In the genomic region with DNA sequence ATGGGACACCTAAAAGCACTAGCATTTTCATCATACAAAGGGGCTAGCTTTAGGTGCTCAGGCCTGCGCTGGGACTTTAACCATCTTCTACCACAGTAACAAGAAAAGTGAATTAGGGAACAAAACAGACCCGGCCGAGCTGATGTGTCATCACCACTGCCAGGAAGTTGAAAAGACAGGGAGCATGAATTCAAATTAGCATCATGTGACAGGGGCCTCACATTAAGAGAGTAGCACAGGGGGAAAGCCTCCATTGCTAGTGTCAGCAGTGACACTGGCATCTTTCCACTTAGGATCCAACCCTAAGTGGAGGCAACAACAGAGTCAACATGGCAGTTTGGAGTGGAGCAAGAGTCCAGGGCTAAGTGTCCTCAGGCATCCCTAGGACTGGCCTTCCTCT, we compare ENCODE assay signal across 15 mouse cellular contexts. TPM values are rescaled to one million over a fixed set of nuclear protein-coding genes. Genes with fewer than 3 reads are reported as not detected.
A peak's percentile ranks its signal among the peaks of the same experiment; 100 is the strongest.
DNase-seq lines count a peak whose midpoint lies in the region; ATAC-seq and TF ChIP-seq lines count a peak whose summit lies in the region.
"Had no signal": no experiment of that assay in that cellular context is flagged by ENCODE, and none has a peak within 500 bp of the region (broad histone marks: within the 10 kb centered on the region; RNA-seq: fewer than 3 reads in every experiment).

No protein-coding gene starts in this region.

- H3K27ac ChIP-seq in kidney, embryonic 16.5 days (ENCODE audit: low read length): no peak overlapping the region
- peak overlapping the region; percentile 41 for H3K27ac ChIP-seq in bone marrow, adult 2 months (ENCODE audit: control insufficient read depth, insufficient read depth, low read depth, low read length, poor library complexity)
- H3K27ac ChIP-seq in macrophage: peak overlapping the region; percentile 97
- H3K27ac ChIP-seq: embryonic facial prominence, embryonic 15.5 days; forebrain, embryonic 10.5 days; forebrain, embryonic 15.5 days; heart, embryonic 13.5 days; hindbrain, embryonic 12.5 days had no signal

- H3K4me3 ChIP-seq in kidney, embryonic 16.5 days (ENCODE audit: low read length): no peak overlapping the region
- no peak overlapping the region for H3K4me3 ChIP-seq in bone marrow, adult 2 months (replicated peaks; ENCODE audit: control insufficient read depth, low read depth, low read length)
- H3K4me3 ChIP-seq in macrophage (ENCODE audit: inconsistent target): no peak overlapping the region
- H3K4me3 ChIP-seq: embryonic facial prominence, embryonic 15.5 days; erythroblast, embryonic 14.5 days; forebrain, embryonic 10.5 days; forebrain, embryonic 15.5 days; heart, embryonic 13.5 days; hindbrain, embryonic 12.5 days had no signal

- H3K27me3 ChIP-seq in kidney, embryonic 16.5 days (ENCODE audit: insufficient read depth, low read length): no peaks in the 10 kb centered on the region
- H3K27me3 ChIP-seq: hindbrain, embryonic 12.5 days had no signal

- 0 out of 2 replicates have a peak, but pooled peaks have one; percentile 9 for ATAC-seq in kidney, embryonic 16.5 days (ENCODE audit: low FRiP score, low TSS enrichment)
- ATAC-seq in monocyte, adult 5-6 weeks (replicated peaks; ENCODE audit: insufficient number of reproducible peaks, low FRiP score, low TSS enrichment, poor library complexity, severe bottlenecking): peak; percentile 28
- ATAC-seq: hindbrain, embryonic 16.5 days had no signal

- no peaks in the 10 kb centered on the region for H3K9me3 ChIP-seq in kidney, embryonic 16.5 days (ENCODE audit: low read length)
- H3K9me3 ChIP-seq: embryonic facial prominence, embryonic 15.5 days; forebrain, embryonic 10.5 days; forebrain, embryonic 15.5 days; heart, embryonic 13.5 days; hindbrain, embryonic 12.5 days had no signal

- TF ChIP-seq POLR2A in bone marrow, adult 2 months (IDR thresholded peaks at IDR 0.05; ENCODE audit: borderline replicate concordance, control insufficient read depth, low read depth, low read length): no peak

- no peaks in the 10 kb centered on the region for H3K79me2 ChIP-seq in macrophage (ENCODE audit: inconsistent target)

- no peak for TF ChIP-seq CTCF in bone marrow, adult 2 months (IDR thresholded peaks at IDR 0.05; ENCODE audit: control insufficient read depth, insufficient read depth, low read length)

- H3K4me2 ChIP-seq in kidney, embryonic 16.5 days (replicated peaks; ENCODE audit: low read depth, low read length): no peak overlapping the region
- H3K4me2 ChIP-seq: embryonic facial prominence, embryonic 15.5 days; forebrain, embryonic 15.5 days; heart, embryonic 13.5 days; hindbrain, embryonic 12.5 days had no signal

- no peaks in the 10 kb centered on the region for H3K36me3 ChIP-seq in kidney, embryonic 16.5 days (ENCODE audit: insufficient read depth, low read length)
- H3K36me3 ChIP-seq in macrophage (ENCODE audit: inconsistent target): peaks cover 65% of the 10 kb centered on the region
- H3K36me3 ChIP-seq: embryonic facial prominence, embryonic 15.5 days; forebrain, embryonic 10.5 days; forebrain, embryonic 15.5 days; heart, embryonic 13.5 days; hindbrain, embryonic 12.5 days had no signal

- no peak for DNase-seq in kidney, postnatal 36 days
- DNase-seq in adrenal gland, postnatal 14 days: no peak
- no peak for DNase-seq in retina, postnatal 1 day
- no peak for DNase-seq in adrenal gland, postnatal 4 days (ENCODE audit: low spot score in 2 of 2)

- 72% methylated on average over 3 of the region's 3 CpGs for WGBS in kidney, embryonic 16.5 days
- WGBS in bone marrow, adult 2 months: 41% methylated on average over 3 of the region's 3 CpGs
- WGBS in macrophage (ENCODE audit: missing documents): 24% methylated on average over 3 of the region's 3 CpGs

- no peak overlapping the region for H3K9ac ChIP-seq in kidney, embryonic 16.5 days (replicated peaks; ENCODE audit: low read length)
- H3K9ac ChIP-seq: embryonic facial prominence, embryonic 15.5 days; forebrain, embryonic 15.5 days; heart, embryonic 13.5 days; hindbrain, embryonic 12.5 days had no signal

- H3K4me1 ChIP-seq in kidney, embryonic 16.5 days (ENCODE audit: insufficient read depth, low read length): no peaks in the 10 kb centered on the region
- H3K4me1 ChIP-seq in bone marrow, adult 2 months (ENCODE audit: control insufficient read depth, insufficient read depth, low read length): peaks cover 3% of the 10 kb centered on the region; the same call in 1 of the 2 replicates
- H3K4me1 ChIP-seq: forebrain, embryonic 10.5 days; hindbrain, embryonic 12.5 days had no signal

RNA-seq across cellular contexts. Expression of a gene that starts 13.9 kb away (rescaled TPM):
- 102 and 108 TPM in 2 replicates for polyA plus RNA-seq in kidney, embryonic 16.5 days (2015; fragmentation: Nextera tagmentation; extraction: Ambion mirVana)
- 12.6 and 18.3 TPM in 2 replicates for polyA plus RNA-seq in bone marrow, adult 2 months (2011; ENCODE audit: insufficient read depth, insufficient read length, low replicate concordance, missing spikeins)
- 100 to 1,000 TPM; 206 to 532 (median 312) TPM for total RNA-seq in macrophage (2018; cell fraction: chromatin; rRNA removed)
- total RNA-seq in macrophage (2018; cell fraction: cytosol; rRNA removed): 100 to 1,000 TPM; 104 to 167 (median 140) TPM
- 100 to 1,000 TPM; 197 to 420 (median 240) TPM for total RNA-seq in macrophage (2018; cell fraction: nucleus; rRNA removed)
- polyA plus RNA-seq in macrophage (2018): 93.5 to 244 TPM (median 125 TPM) in 3 replicates
- 97.2 to 110 TPM (median 108 TPM) in 3 replicates for total RNA-seq in monocyte, adult 5-6 weeks (2017)
- total RNA-seq in adrenal gland, postnatal 14 days (2021): 96.0 and 104 TPM in 2 replicates
- 100 to 1,000 TPM; 101 to 106 TPM for total RNA-seq in adrenal gland, postnatal 4 days (2021)

RNA-seq across cellular contexts. Expression of a gene that starts 39.0 kb away (rescaled TPM):
- polyA plus RNA-seq in kidney, embryonic 16.5 days (2015; fragmentation: Nextera tagmentation; extraction: Ambion mirVana): 6.3 and 6.6 TPM in 2 replicates
- polyA plus RNA-seq in bone marrow, adult 2 months (2011; ENCODE audit: insufficient read depth, insufficient read length, low replicate concordance, missing spikeins): 20.0 and 54.3 TPM in 2 replicates
- total RNA-seq in macrophage (2018; cell fraction: chromatin; rRNA removed): 100 to 1,000 TPM in 13 of 26 experiments, 10 to 100 TPM in 13; 41.1 to 247 (median 110) TPM
- total RNA-seq in macrophage (2018; cell fraction: cytosol; rRNA removed): 100 to 1,000 TPM in 14 of 26 experiments, 10 to 100 TPM in 12; 66.9 to 317 (median 157) TPM
- total RNA-seq in macrophage (2018; cell fraction: nucleus; rRNA removed): 100 to 1,000 TPM in 15 of 26 experiments, 10 to 100 TPM in 11; 50.1 to 367 (median 152) TPM
- 79.1 to 116 TPM (median 113 TPM) in 3 replicates for polyA plus RNA-seq in macrophage (2018)
- total RNA-seq in monocyte, adult 5-6 weeks (2017): 404 to 550 TPM (median 548 TPM) in 3 replicates
- total RNA-seq in adrenal gland, postnatal 14 days (2021): 2.0 and 2.9 TPM in 2 replicates
- 1 to 10 TPM; 3.9 to 4.3 TPM for total RNA-seq in adrenal gland, postnatal 4 days (2021)

Comparison
In these comparisons a context has a peak if more than half of its experiments do, and no peak if none do; other contexts are left out.
1. RNA of a gene that starts 39.0 kb away (total RNA-seq): 404 to 550 TPM in monocyte, adult 5-6 weeks; 3.9 to 4.3 TPM in adrenal gland, postnatal 4 days and 2.0 to 2.9 TPM in adrenal gland, postnatal 14 days; every median in the first group is over 10 times any median in the second.